Mouse (Mus musculus): ENCODE results near the gene Rtbdn. TPM values are rescaled to one million over a fixed set of nuclear protein-coding genes. Genes with fewer than 3 reads are reported as not detected.

Gene Rtbdn
- total RNA-seq, 1 experiment: 0.13 TPM

DNA sequence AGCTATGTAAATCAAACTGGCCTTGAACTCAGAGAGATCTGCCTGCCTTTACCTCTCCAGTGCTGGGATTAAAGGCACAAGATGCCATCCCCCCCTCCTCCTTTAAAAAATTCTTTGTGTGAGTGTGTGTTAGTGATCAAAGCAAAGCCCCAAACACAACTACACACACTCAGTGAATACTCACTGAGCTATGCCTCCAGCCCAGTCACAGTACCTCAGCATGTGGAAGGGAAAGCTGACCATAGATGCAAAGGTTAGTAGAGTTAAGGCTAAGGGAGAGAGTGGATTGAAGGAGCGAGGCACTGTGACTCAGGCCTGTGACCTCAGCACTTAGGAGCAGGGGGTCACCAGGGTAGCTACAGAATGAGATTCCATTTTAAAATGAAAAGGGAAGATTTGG is 26.3 kb downstream of the Rtbdn start:
- H3K4me1 ChIP-seq (ENCODE audit: control insufficient read depth in 2 of 2, insufficient read depth in 2 of 2, low read length in 2 of 2, poor library complexity in 1 of 2): peaks cover 4 to 7% of the 10 kb centered on the region in 2 experiments; a peak in 1 of 4 replicates
- H3K9me3 ChIP-seq (ENCODE audit: control insufficient read depth, insufficient read depth, low read depth, low read length): no peaks in the 10 kb centered on the region
- peaks cover 15% of the 10 kb centered on the region for H3K36me3 ChIP-seq (ENCODE audit: control insufficient read depth, insufficient read depth, low read length, poor library complexity, severe bottlenecking)
- no peak overlapping the region for H3K27ac ChIP-seq (ENCODE audit: insufficient read depth, low read depth, low read length, poor library complexity, severe bottlenecking)
- H3K4me3 ChIP-seq (ENCODE audit: insufficient read depth in 1 of 2, low read depth in 1 of 2, low read length in 2 of 2, poor library complexity in 1 of 2, severe bottlenecking in 1 of 2): no peak overlapping the region
- TF ChIP-seq ZNF384 (IDR thresholded peaks at IDR 0.05; ENCODE audit: low read depth, low read length): no peak
- TF ChIP-seq MAFK (IDR thresholded peaks at IDR 0.05; ENCODE audit: insufficient read depth, low read depth, low read length): no peak
- no peak for DNase-seq (ENCODE audit: low read depth, low spot score)
- H3K9ac ChIP-seq (ENCODE audit: insufficient read depth, low read depth, low read length, poor library complexity, severe bottlenecking): no peak overlapping the region
- in situ Hi-C loops (cut with MboI; ENCODE audit: low sequenced_read_pairs in 2 of 2, unreplicated experiment in 2 of 2): loop anchor here in 1 of 2 experiments (25.0 kb wide), 1 partner anchor 439 kb away; no protein-coding TSS in a partner anchor

DNA sequence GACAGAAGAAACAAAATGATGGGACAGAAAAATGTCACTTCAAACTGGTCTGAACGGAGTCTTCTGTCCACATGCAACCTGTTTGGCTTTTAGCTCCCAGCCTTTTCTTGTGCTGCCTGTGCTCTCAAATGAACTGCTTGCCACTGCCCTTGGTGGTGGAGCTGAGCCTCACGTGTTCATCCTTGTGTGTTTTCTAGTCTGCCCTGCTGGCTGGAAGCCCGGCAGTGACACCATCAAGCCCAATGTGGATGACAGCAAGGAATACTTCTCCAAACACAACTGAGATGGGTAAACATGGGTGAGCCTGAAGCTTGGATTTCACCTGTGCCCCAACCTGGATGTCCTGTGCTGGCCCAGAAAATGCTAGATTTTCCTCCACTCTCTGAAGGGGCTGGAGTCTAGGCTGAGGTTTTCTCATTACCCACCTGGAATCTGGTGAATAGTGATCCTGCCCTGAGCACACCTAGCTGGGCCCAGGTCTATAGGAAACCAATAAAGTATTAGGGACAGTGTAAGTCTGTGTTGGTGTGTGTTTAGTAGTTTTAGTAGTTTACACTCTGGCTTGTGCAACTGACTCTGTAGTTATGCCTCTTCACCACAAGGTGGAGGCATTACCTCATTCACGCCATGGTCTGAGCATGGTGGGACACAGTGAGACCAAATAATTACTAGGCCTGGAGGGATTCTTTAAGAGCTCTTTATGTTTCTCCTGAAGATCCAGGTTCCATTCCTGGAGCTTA is 27.2 kb downstream of the Rtbdn start:
- H3K9me3 ChIP-seq (ENCODE audit: control insufficient read depth, insufficient read depth, low read depth, low read length): no peaks in the 10 kb centered on the region
- no peak overlapping the region for H3K27ac ChIP-seq (ENCODE audit: insufficient read depth, low read depth, low read length, poor library complexity, severe bottlenecking)
- no peak overlapping the region for H3K4me3 ChIP-seq (ENCODE audit: insufficient read depth in 1 of 2, low read depth in 1 of 2, low read length in 2 of 2, poor library complexity in 1 of 2, severe bottlenecking in 1 of 2)
- TF ChIP-seq ZNF384 (IDR thresholded peaks at IDR 0.05; ENCODE audit: low read depth, low read length) (no peak), CHD2 (IDR thresholded peaks at IDR 0.05; ENCODE audit: low read depth, low read length) (no peak), HCFC1 (IDR thresholded peaks at IDR 0.05; ENCODE audit: borderline replicate concordance, insufficient read depth, low read length) (no peak), MAFK (IDR thresholded peaks at IDR 0.05; ENCODE audit: insufficient read depth, low read depth, low read length) (no peak), ZC3H11A (IDR thresholded peaks at IDR 0.05; ENCODE audit: borderline replicate concordance, low read depth, low read length) (peak; percentile 45; the same call in 1 of the 2 replicates)
- no peak for DNase-seq (ENCODE audit: low read depth, low spot score)
- in situ Hi-C loops (cut with MboI; ENCODE audit: low sequenced_read_pairs in 2 of 2, unreplicated experiment in 2 of 2): loop anchor here in 1 of 2 experiments (25.0 kb wide), 1 partner anchor 438 kb away; no protein-coding TSS in a partner anchor
- H3K36me3 ChIP-seq (ENCODE audit: control insufficient read depth, insufficient read depth, low read length, poor library complexity, severe bottlenecking): peaks cover 15% of the 10 kb centered on the region
- no peak overlapping the region for H3K9ac ChIP-seq (ENCODE audit: insufficient read depth, low read depth, low read length, poor library complexity, severe bottlenecking)
- H3K4me1 ChIP-seq (ENCODE audit: control insufficient read depth in 2 of 2, insufficient read depth in 2 of 2, low read length in 2 of 2, poor library complexity in 1 of 2): peaks cover 3 to 4% of the 10 kb centered on the region in 2 experiments; a peak in 2 of 4 replicates

DNA sequence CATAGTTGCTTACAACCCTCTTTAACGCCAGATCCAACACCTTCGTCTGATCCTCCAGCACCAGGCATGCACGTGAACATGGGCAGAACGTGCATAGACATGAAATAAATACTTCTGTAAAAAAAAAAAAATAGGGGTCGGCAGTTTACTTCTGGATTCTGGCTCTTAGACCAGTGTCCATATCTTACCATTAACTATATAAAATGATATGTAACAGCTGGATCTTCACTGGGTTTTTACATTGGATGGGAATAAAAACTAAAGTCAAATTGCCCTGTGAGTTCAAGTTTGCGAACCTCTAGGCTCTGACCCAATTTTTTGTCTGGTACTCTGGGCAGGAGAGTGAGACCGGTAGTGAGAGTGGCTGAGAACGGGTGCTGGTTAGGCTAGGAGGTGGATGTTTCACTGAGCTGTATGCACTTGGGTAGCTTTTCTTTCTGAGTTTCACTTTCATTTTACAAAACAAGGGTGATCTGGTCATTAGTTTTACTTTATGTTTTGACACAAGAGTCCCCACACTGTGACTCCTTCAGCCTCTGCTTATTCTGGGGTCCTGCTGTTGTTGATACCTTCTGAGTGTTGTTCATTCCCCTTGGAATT is 27.9 kb downstream of the Rtbdn start:
- H3K4me3 ChIP-seq (ENCODE audit: insufficient read depth in 1 of 2, low read depth in 1 of 2, low read length in 2 of 2, poor library complexity in 1 of 2, severe bottlenecking in 1 of 2): no peak overlapping the region
- TF ChIP-seq MAFK (IDR thresholded peaks at IDR 0.05; ENCODE audit: insufficient read depth, low read depth, low read length): no peak
- no peak for TF ChIP-seq ZC3H11A (IDR thresholded peaks at IDR 0.05; ENCODE audit: borderline replicate concordance, low read depth, low read length)
- no peak for TF ChIP-seq HCFC1 (IDR thresholded peaks at IDR 0.05; ENCODE audit: borderline replicate concordance, insufficient read depth, low read length)
- no peak for TF ChIP-seq ZNF384 (IDR thresholded peaks at IDR 0.05; ENCODE audit: low read depth, low read length)
- TF ChIP-seq CHD2 (IDR thresholded peaks at IDR 0.05; ENCODE audit: low read depth, low read length): no peak
- H3K27ac ChIP-seq (ENCODE audit: insufficient read depth, low read depth, low read length, poor library complexity, severe bottlenecking): no peak overlapping the region
- H3K36me3 ChIP-seq (ENCODE audit: control insufficient read depth, insufficient read depth, low read length, poor library complexity, severe bottlenecking): peaks cover 15% of the 10 kb centered on the region
- no peak for DNase-seq (ENCODE audit: low read depth, low spot score)
- H3K9me3 ChIP-seq (ENCODE audit: control insufficient read depth, insufficient read depth, low read depth, low read length): no peaks in the 10 kb centered on the region
- H3K9ac ChIP-seq (ENCODE audit: insufficient read depth, low read depth, low read length, poor library complexity, severe bottlenecking): no peak overlapping the region
- in situ Hi-C loops (cut with MboI; ENCODE audit: low sequenced_read_pairs in 2 of 2, unreplicated experiment in 2 of 2): loop anchor here in 1 of 2 experiments (25.0 kb wide), 1 partner anchor 438 kb away; no protein-coding TSS in a partner anchor
- H3K4me1 ChIP-seq (ENCODE audit: control insufficient read depth in 2 of 2, insufficient read depth in 2 of 2, low read length in 2 of 2, poor library complexity in 1 of 2): peaks cover 4 to 5% of the 10 kb centered on the region in 2 experiments; a peak in 2 of 4 replicates

DNA sequence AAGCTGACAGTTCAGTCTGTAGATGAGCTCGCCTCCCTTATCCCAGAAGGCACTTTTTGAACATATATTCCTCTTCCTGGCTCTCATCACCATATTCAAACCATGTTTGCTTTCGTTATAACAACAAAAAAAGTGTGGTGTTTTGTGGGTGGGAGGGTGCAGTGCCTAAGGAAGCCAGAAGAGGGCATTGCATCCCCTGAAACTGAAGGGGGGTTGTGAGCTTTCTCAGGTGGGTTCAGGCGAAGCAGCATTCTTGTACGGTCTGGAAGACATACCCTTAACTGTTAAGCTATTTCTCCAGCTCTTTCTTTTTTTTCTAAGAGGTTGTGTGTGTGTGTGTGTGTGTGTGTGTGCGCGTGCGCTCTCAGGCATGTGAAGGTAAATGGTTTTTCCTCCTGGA is 28.6 kb downstream of the Rtbdn start:
- peaks cover 4 to 5% of the 10 kb centered on the region in 2 experiments; a peak in 2 of 4 replicates for H3K4me1 ChIP-seq (ENCODE audit: control insufficient read depth in 2 of 2, insufficient read depth in 2 of 2, low read length in 2 of 2, poor library complexity in 1 of 2)
- peak overlapping the region; percentile 86 for H3K9ac ChIP-seq (ENCODE audit: insufficient read depth, low read depth, low read length, poor library complexity, severe bottlenecking)
- TF ChIP-seq CHD2 (IDR thresholded peaks at IDR 0.05; ENCODE audit: low read depth, low read length) (0 out of 2 replicates have a peak, but pooled peaks have one; percentile 30), ZNF384 (IDR thresholded peaks at IDR 0.05; ENCODE audit: low read depth, low read length) (peak; percentile 60; the same call in 1 of the 2 replicates), ZC3H11A (IDR thresholded peaks at IDR 0.05; ENCODE audit: borderline replicate concordance, low read depth, low read length) (peak; percentile 45), HCFC1 (IDR thresholded peaks at IDR 0.05; ENCODE audit: borderline replicate concordance, insufficient read depth, low read length) (no peak), MAFK (IDR thresholded peaks at IDR 0.05; ENCODE audit: insufficient read depth, low read depth, low read length) (no peak)
- no peak for DNase-seq (ENCODE audit: low read depth, low spot score)
- no peaks in the 10 kb centered on the region for H3K9me3 ChIP-seq (ENCODE audit: control insufficient read depth, insufficient read depth, low read depth, low read length)
- H3K27ac ChIP-seq (ENCODE audit: insufficient read depth, low read depth, low read length, poor library complexity, severe bottlenecking): peak overlapping the region; percentile 85
- in situ Hi-C loops (cut with MboI; ENCODE audit: low sequenced_read_pairs in 2 of 2, unreplicated experiment in 2 of 2): no loop called here
- peak overlapping the region; percentile 59 to 83 for H3K4me3 ChIP-seq (ENCODE audit: insufficient read depth in 1 of 2, low read depth in 1 of 2, low read length in 2 of 2, poor library complexity in 1 of 2, severe bottlenecking in 1 of 2)
- peaks cover 15% of the 10 kb centered on the region for H3K36me3 ChIP-seq (ENCODE audit: control insufficient read depth, insufficient read depth, low read length, poor library complexity, severe bottlenecking)

Data from ES-E14 (cell line).